Mouse (Mus musculus): ENCODE measurements around the gene Mpdz. TPM values are rescaled to one million over a fixed set of nuclear protein-coding genes. Genes with fewer than 3 reads are reported as not detected.

Gene Mpdz
- total RNA-seq (2012; rRNA removed) (not detected in 2 replicates), polyA plus RNA-seq (2012; ENCODE audit: insufficient read depth in 1 of 2, insufficient read length in 2 of 2, low read depth in 1 of 2, low replicate concordance in 2 of 2, missing spikeins in 1 of 2) (not detected)

DNA sequence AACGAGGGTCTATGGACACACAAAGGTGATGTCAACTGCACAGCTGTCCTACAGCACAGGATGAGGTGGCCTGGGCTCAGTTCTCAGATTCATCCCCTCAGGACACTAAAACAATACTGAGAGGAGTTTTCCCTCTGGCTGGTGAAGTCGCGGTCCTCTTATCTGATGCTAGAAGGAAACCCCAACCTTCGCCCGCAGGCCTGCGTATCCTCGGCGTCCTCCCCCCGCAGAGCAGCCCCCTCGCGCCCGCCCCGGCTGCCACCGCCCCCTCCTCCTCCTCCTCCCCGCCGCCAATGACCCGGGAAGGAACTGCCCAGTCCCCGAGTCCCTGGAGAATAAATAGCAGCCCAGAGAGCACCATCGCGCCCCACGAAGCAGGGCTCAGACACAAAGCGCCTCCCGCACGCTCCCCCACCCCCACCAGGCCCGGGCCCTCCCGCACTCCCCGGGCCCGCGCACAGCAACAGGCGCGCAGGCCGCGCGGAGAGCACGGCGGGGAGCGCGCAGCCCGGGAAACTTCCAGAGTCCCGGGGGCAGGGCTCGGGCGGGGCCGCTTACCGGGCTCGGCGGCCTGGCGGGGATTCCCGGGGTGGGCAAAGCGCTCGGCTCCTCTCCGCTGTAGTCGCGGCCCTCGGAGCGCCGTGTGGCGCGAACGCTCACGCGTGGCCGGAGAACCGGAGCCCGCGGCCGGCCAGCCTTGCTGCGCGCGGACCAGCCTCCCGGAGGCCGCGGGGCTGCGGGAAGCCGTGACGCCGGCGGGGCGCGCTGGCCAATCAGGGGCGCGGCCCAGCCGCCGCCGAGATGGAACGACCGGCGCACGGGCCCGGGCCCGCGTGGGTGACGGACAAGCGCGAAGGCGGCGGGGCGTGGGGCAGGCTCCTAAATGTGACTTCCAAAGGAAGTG lies at the start of gene Mpdz:
Mpdz (minus strand) TSS at position 738 of the 904 bp plus-strand sequence.
- no peak for DNase-seq (ENCODE audit: low read depth, low spot score)
- H3K9ac ChIP-seq (ENCODE audit: control insufficient read depth, low read depth, low read length, poor library complexity, severe bottlenecking): no peak within 1 kb of the TSS
- no peaks in the 10 kb centered on the region for H3K36me3 ChIP-seq (ENCODE audit: control insufficient read depth in 1 of 2, insufficient read depth in 2 of 2, low read length in 2 of 2)
- no peaks in the 10 kb centered on the region for H3K4me1 ChIP-seq (ENCODE audit: control insufficient read depth in 1 of 2, insufficient read depth in 2 of 2, low read length in 2 of 2)
- H3K4me3 ChIP-seq (ENCODE audit: control insufficient read depth in 1 of 2, insufficient read depth in 1 of 2, low read depth in 2 of 2, low read length in 2 of 2): no peak within 1 kb of the TSS
- no peak for TF ChIP-seq ZNF384 (IDR thresholded peaks at IDR 0.05; ENCODE audit: low read depth, low read length)
- TF ChIP-seq SMC3 (IDR thresholded peaks at IDR 0.05; ENCODE audit: low read depth, low read length): no peak
- no peak for TF ChIP-seq E2F4 (IDR thresholded peaks at IDR 0.05; ENCODE audit: borderline replicate concordance, low read depth, low read length)
- no peak for TF ChIP-seq BHLHE40 (IDR thresholded peaks at IDR 0.05; ENCODE audit: borderline replicate concordance, low read depth, low read length)
- TF ChIP-seq MXI1 (IDR thresholded peaks at IDR 0.05; ENCODE audit: low read depth, low read length): no peak
- no peak for TF ChIP-seq GABPA (IDR thresholded peaks at IDR 0.05; ENCODE audit: low read depth, low read length)
- no peak for TF ChIP-seq SIN3A (IDR thresholded peaks at IDR 0.05; ENCODE audit: low read length)
- no peak for TF ChIP-seq HCFC1 (IDR thresholded peaks at IDR 0.05; ENCODE audit: low read depth, low read length)
- no peak for TF ChIP-seq MAZ (IDR thresholded peaks at IDR 0.05; ENCODE audit: low read depth, low read length)
- H3K27ac ChIP-seq (ENCODE audit: control insufficient read depth, low read depth, low read length): no peak within 1 kb of the TSS
- H3K79me2 ChIP-seq (ENCODE audit: control insufficient read depth, insufficient read depth, low read length, poor library complexity): no peaks in the 10 kb centered on the region
- H3K9me3 ChIP-seq (replicated peaks; ENCODE audit: insufficient read depth, low read length): no peaks in the 10 kb centered on the region
- no peaks in the 10 kb centered on the region for H3K27me3 ChIP-seq (ENCODE audit: control insufficient read depth in 1 of 2, insufficient read depth in 2 of 2, low read length in 2 of 2)

- H3K9me3 ChIP-seq (replicated peaks; ENCODE audit: insufficient read depth, low read length): no peaks in the 10 kb centered on the region
- no peaks in the 10 kb centered on the region for H3K4me1 ChIP-seq (ENCODE audit: control insufficient read depth in 1 of 2, insufficient read depth in 2 of 2, low read length in 2 of 2)
- no peak overlapping the region for H3K27ac ChIP-seq (ENCODE audit: control insufficient read depth, low read depth, low read length)
- no peaks in the 10 kb centered on the region for H3K79me2 ChIP-seq (ENCODE audit: control insufficient read depth, insufficient read depth, low read length, poor library complexity)
- no peaks in the 10 kb centered on the region for H3K27me3 ChIP-seq (ENCODE audit: control insufficient read depth in 1 of 2, insufficient read depth in 2 of 2, low read length in 2 of 2)
- DNase-seq (ENCODE audit: low read depth, low spot score): no peak
- no peak overlapping the region for H3K4me3 ChIP-seq (ENCODE audit: control insufficient read depth in 1 of 2, insufficient read depth in 1 of 2, low read depth in 2 of 2, low read length in 2 of 2)
- TF ChIP-seq MXI1 (IDR thresholded peaks at IDR 0.05; ENCODE audit: low read depth, low read length) (no peak), KAT2A (conservative IDR thresholded peaks at IDR 0.05; ENCODE audit: low read depth, low read length) (no peak), SIN3A (IDR thresholded peaks at IDR 0.05; ENCODE audit: low read length) (no peak)
- H3K9ac ChIP-seq (ENCODE audit: control insufficient read depth, low read depth, low read length, poor library complexity, severe bottlenecking): no peak overlapping the region
- H3K36me3 ChIP-seq (ENCODE audit: control insufficient read depth in 1 of 2, insufficient read depth in 2 of 2, low read length in 2 of 2): no peaks in the 10 kb centered on the region
Measured at GRCm38 (mm10) chr4:81490556-81490955, 47.9 kb upstream of the Mpdz start.

- no peaks in the 10 kb centered on the region for H3K9me3 ChIP-seq (replicated peaks; ENCODE audit: insufficient read depth, low read length)
- no peaks in the 10 kb centered on the region for H3K79me2 ChIP-seq (ENCODE audit: control insufficient read depth, insufficient read depth, low read length, poor library complexity)
- no peak overlapping the region for H3K27ac ChIP-seq (ENCODE audit: control insufficient read depth, low read depth, low read length)
- no peaks in the 10 kb centered on the region for H3K36me3 ChIP-seq (ENCODE audit: control insufficient read depth in 1 of 2, insufficient read depth in 2 of 2, low read length in 2 of 2)
- no peak overlapping the region for H3K4me3 ChIP-seq (ENCODE audit: control insufficient read depth in 1 of 2, insufficient read depth in 1 of 2, low read depth in 2 of 2, low read length in 2 of 2)
- no peak overlapping the region for H3K9ac ChIP-seq (ENCODE audit: control insufficient read depth, low read depth, low read length, poor library complexity, severe bottlenecking)
- no peak for TF ChIP-seq SIN3A (IDR thresholded peaks at IDR 0.05; ENCODE audit: low read length)
- no peak for TF ChIP-seq MXI1 (IDR thresholded peaks at IDR 0.05; ENCODE audit: low read depth, low read length)
- TF ChIP-seq MYC (IDR thresholded peaks at IDR 0.05; ENCODE audit: low read depth, low read length): no peak
- no peak for TF ChIP-seq USF2 (IDR thresholded peaks at IDR 0.05; ENCODE audit: borderline replicate concordance in 1 of 2, insufficient read depth in 1 of 2, low read depth in 1 of 2, low read length in 2 of 2)
- no peak for TF ChIP-seq ETS1 (IDR thresholded peaks at IDR 0.05; ENCODE audit: low read depth, low read length)
- TF ChIP-seq POLR2A (IDR thresholded peaks at IDR 0.05; ENCODE audit: control insufficient read depth in 1 of 2, insufficient read depth in 1 of 2, low read depth in 1 of 2, low read length in 2 of 2, poor library complexity in 1 of 2): no peak
- TF ChIP-seq SMC3 (IDR thresholded peaks at IDR 0.05; ENCODE audit: low read depth, low read length): no peak
- no peak for TF ChIP-seq CHD2 (IDR thresholded peaks at IDR 0.05; ENCODE audit: low read length)
- H3K4me1 ChIP-seq (ENCODE audit: control insufficient read depth in 1 of 2, insufficient read depth in 2 of 2, low read length in 2 of 2): no peaks in the 10 kb centered on the region
- DNase-seq (ENCODE audit: low read depth, low spot score): no peak
- no peaks in the 10 kb centered on the region for H3K27me3 ChIP-seq (ENCODE audit: control insufficient read depth in 1 of 2, insufficient read depth in 2 of 2, low read length in 2 of 2)
Measured at GRCm38 (mm10) chr4:81484603-81485002, 42.0 kb upstream of the Mpdz start.

Data from MEL (cell line).